Comparison of ENCODE assay signal across 18 mouse cellular contexts in the genomic region with DNA sequence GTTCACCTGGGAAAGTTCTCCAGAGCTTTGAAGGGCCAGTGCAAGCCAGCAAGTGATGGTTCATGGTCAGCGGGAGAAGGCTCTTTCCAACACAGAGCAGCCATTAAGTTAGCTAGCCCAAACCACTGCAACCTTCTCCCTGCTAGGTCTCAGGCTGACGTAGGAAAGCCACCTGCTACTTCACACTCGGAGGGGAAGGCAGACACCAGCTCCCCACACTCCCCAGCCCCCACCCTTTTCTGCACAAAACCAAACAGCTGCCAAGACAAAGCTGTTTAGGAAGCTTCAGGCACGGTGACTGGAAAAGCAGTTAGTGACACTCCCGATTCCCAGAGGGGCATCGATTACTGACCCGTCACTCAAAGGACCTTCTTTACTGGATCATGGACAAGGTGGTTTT. TPM values are rescaled to one million over a fixed set of nuclear protein-coding genes. Genes with fewer than 3 reads are reported as not detected.
DNase-seq lines count a peak whose midpoint lies in the region; ATAC-seq and TF ChIP-seq lines count a peak whose summit lies in the region.
"Had no signal": no experiment of that assay in that cellular context is flagged by ENCODE, and none has a peak within 500 bp of the region (broad histone marks: within the 10 kb centered on the region; RNA-seq: fewer than 3 reads in every experiment).

No protein-coding gene starts in this region.

- peaks cover 11% of the 10 kb centered on the region for H3K4me1 ChIP-seq in forebrain, embryonic 12.5 days
- H3K4me1 ChIP-seq in forebrain, embryonic 11.5 days (replicated peaks; ENCODE audit: control insufficient read depth, insufficient read depth, low read length): no peaks in the 10 kb centered on the region
- H3K4me1 ChIP-seq in midbrain, embryonic 10.5 days: peaks cover 35% of the 10 kb centered on the region
- peaks cover 4% of the 10 kb centered on the region; the same call in 1 of the 2 replicates for H3K4me1 ChIP-seq in midbrain, embryonic 11.5 days (ENCODE audit: control insufficient read depth, insufficient read depth, low read length)
- no peaks in the 10 kb centered on the region for H3K4me1 ChIP-seq in hindbrain, postnatal 0 days (ENCODE audit: insufficient read depth, low read length)
- H3K4me1 ChIP-seq: neural tube, embryonic 15.5 days had no signal

- no peaks in the 10 kb centered on the region for H3K27me3 ChIP-seq in forebrain, embryonic 12.5 days
- no peaks in the 10 kb centered on the region for H3K27me3 ChIP-seq in forebrain, embryonic 11.5 days (ENCODE audit: control insufficient read depth, insufficient read depth, low read length)
- no peaks in the 10 kb centered on the region for H3K27me3 ChIP-seq in midbrain, embryonic 10.5 days (ENCODE audit: low read depth, poor library complexity, severe bottlenecking)
- no peaks in the 10 kb centered on the region for H3K27me3 ChIP-seq in midbrain, embryonic 11.5 days (ENCODE audit: control insufficient read depth, insufficient read depth, low read length)
- H3K27me3 ChIP-seq in hindbrain, postnatal 0 days (ENCODE audit: insufficient read depth, low read length): no peaks in the 10 kb centered on the region
- H3K27me3 ChIP-seq: heart, embryonic 13.5 days; kidney, embryonic 15.5 days; lung, embryonic 15.5 days; megakaryocyte, embryonic 14.5 days; neural tube, embryonic 15.5 days had no signal

- H3K9me3 ChIP-seq in forebrain, embryonic 12.5 days: no peaks in the 10 kb centered on the region
- no peaks in the 10 kb centered on the region for H3K9me3 ChIP-seq in forebrain, embryonic 11.5 days (ENCODE audit: control insufficient read depth, low read length)
- no peaks in the 10 kb centered on the region for H3K9me3 ChIP-seq in midbrain, embryonic 10.5 days (replicated peaks)
- no peaks in the 10 kb centered on the region for H3K9me3 ChIP-seq in midbrain, embryonic 11.5 days (ENCODE audit: control insufficient read depth, low read length)
- H3K9me3 ChIP-seq in hindbrain, postnatal 0 days (ENCODE audit: low read length): no peaks in the 10 kb centered on the region
- H3K9me3 ChIP-seq: heart, embryonic 13.5 days; kidney, embryonic 15.5 days; lung, embryonic 15.5 days; megakaryocyte, embryonic 14.5 days; neural tube, embryonic 15.5 days had no signal

- no peak overlapping the region for H3K4me3 ChIP-seq in forebrain, embryonic 12.5 days (replicated peaks)
- no peak overlapping the region for H3K4me3 ChIP-seq in forebrain, embryonic 11.5 days (ENCODE audit: low read depth, low read length)
- H3K4me3 ChIP-seq in midbrain, embryonic 10.5 days: no peak overlapping the region
- H3K4me3 ChIP-seq in midbrain, embryonic 11.5 days (ENCODE audit: low read depth, low read length): no peak overlapping the region
- H3K4me3 ChIP-seq in hindbrain, postnatal 0 days (ENCODE audit: low read length): no peak overlapping the region
- H3K4me3 ChIP-seq: heart, embryonic 13.5 days; kidney, embryonic 15.5 days; lung, embryonic 15.5 days; megakaryocyte, embryonic 14.5 days; neural tube, embryonic 15.5 days had no signal

- peak; percentile 20; the same call in 1 of the 2 replicates for ATAC-seq in forebrain, embryonic 12.5 days (ENCODE audit: low FRiP score)
- ATAC-seq in forebrain, embryonic 11.5 days (replicated peaks; ENCODE audit: low FRiP score): no peak
- no peak for ATAC-seq in midbrain, embryonic 11.5 days (ENCODE audit: low FRiP score)
- ATAC-seq in hindbrain, postnatal 0 days: no peak

- H3K4me2 ChIP-seq in forebrain, embryonic 12.5 days: no peak overlapping the region
- no peak overlapping the region for H3K4me2 ChIP-seq in forebrain, embryonic 11.5 days (ENCODE audit: low read depth, low read length, severe bottlenecking)
- no peak overlapping the region for H3K4me2 ChIP-seq in midbrain, embryonic 11.5 days
- no peak overlapping the region for H3K4me2 ChIP-seq in hindbrain, postnatal 0 days (ENCODE audit: low read depth, low read length)
- H3K4me2 ChIP-seq: heart, embryonic 13.5 days; kidney, embryonic 15.5 days; lung, embryonic 15.5 days; neural tube, embryonic 15.5 days had no signal

- H3K9ac ChIP-seq in forebrain, embryonic 12.5 days: no peak overlapping the region
- no peak overlapping the region for H3K9ac ChIP-seq in forebrain, embryonic 11.5 days (ENCODE audit: low read length)
- H3K9ac ChIP-seq in midbrain, embryonic 11.5 days (ENCODE audit: low read length): no peak overlapping the region
- H3K9ac ChIP-seq in hindbrain, postnatal 0 days (replicated peaks; ENCODE audit: low read length): no peak overlapping the region
- H3K9ac ChIP-seq: heart, embryonic 13.5 days; kidney, embryonic 15.5 days; lung, embryonic 15.5 days; neural tube, embryonic 15.5 days had no signal

- no peak for TF ChIP-seq CTCF in hindbrain, postnatal 0 days (IDR thresholded peaks at IDR 0.05; ENCODE audit: low read depth)

- H3K27ac ChIP-seq in forebrain, embryonic 12.5 days: peak overlapping the region; percentile 37
- H3K27ac ChIP-seq in forebrain, embryonic 11.5 days (ENCODE audit: low read depth, low read length): no peak overlapping the region
- H3K27ac ChIP-seq in midbrain, embryonic 10.5 days (replicated peaks): 0 out of 2 replicates have a peak overlapping the region, but pooled peaks have one; percentile 9
- H3K27ac ChIP-seq in midbrain, embryonic 11.5 days (ENCODE audit: low read depth, low read length): no peak overlapping the region
- no peak overlapping the region for H3K27ac ChIP-seq in hindbrain, postnatal 0 days
- H3K27ac ChIP-seq: heart, embryonic 13.5 days; kidney, embryonic 15.5 days; neural tube, embryonic 15.5 days had no signal

- WGBS in forebrain, embryonic 12.5 days: 71% methylated on average over 7 of the region's 7 CpGs
- WGBS in forebrain, embryonic 11.5 days: 80% methylated on average over 7 of the region's 7 CpGs
- 70% methylated on average over 7 of the region's 7 CpGs for WGBS in midbrain, embryonic 10.5 days
- WGBS in midbrain, embryonic 11.5 days: 76% methylated on average over 7 of the region's 7 CpGs
- WGBS in hindbrain, postnatal 0 days: 41% methylated on average over 7 of the region's 7 CpGs

- no peak for DNase-seq in forebrain, embryonic 11.5 days (ENCODE audit: low spot score)
- no peak for DNase-seq in midbrain, embryonic 10.5 days (ENCODE audit: low spot score)
- no peak for DNase-seq in midbrain, embryonic 11.5 days (ENCODE audit: low spot score, missing footprints)
- DNase-seq in hindbrain, postnatal 0 days (ENCODE audit: low spot score): peak; percentile 23
- DNase-seq in thymus, postnatal 25 days: peak; percentile 46
- DNase-seq in ovary, postnatal 36 days (ENCODE audit: low spot score): no peak
- no peak for DNase-seq in cerebellum, adult 8-10 months
- DNase-seq: adrenal gland, postnatal 14 days; gastrocnemius, postnatal 14 days; layer of hippocampus, postnatal 36 days; liver; right cerebral cortex, postnatal 4 days had no signal

- peaks cover 72% of the 10 kb centered on the region for H3K36me3 ChIP-seq in forebrain, embryonic 12.5 days (replicated peaks)
- no peaks in the 10 kb centered on the region; the same call in 1 of the 2 replicates for H3K36me3 ChIP-seq in forebrain, embryonic 11.5 days (ENCODE audit: control insufficient read depth, insufficient read depth, low read length)
- H3K36me3 ChIP-seq in midbrain, embryonic 10.5 days: peaks cover 89% of the 10 kb centered on the region
- H3K36me3 ChIP-seq in midbrain, embryonic 11.5 days (ENCODE audit: control insufficient read depth, insufficient read depth, low read length): peaks cover 7% of the 10 kb centered on the region
- peaks cover 4% of the 10 kb centered on the region; the same call in 1 of the 2 replicates for H3K36me3 ChIP-seq in hindbrain, postnatal 0 days (ENCODE audit: insufficient read depth, low read length)

RNA-seq across cellular contexts. Expression of a gene that starts 12.6 kb away (rescaled TPM):
- polyA plus RNA-seq in forebrain, embryonic 12.5 days (2016; fragmentation: Nextera tagmentation; extraction: Ambion mirVana): 32.0 and 33.1 TPM in 2 replicates
- polyA plus RNA-seq in forebrain, embryonic 11.5 days (2014; fragmentation: Nextera tagmentation; extraction: Ambion mirVana): 14.3 and 17.3 TPM in 2 replicates
- polyA plus RNA-seq in midbrain, embryonic 10.5 days (2016; fragmentation: Nextera tagmentation; extraction: Ambion mirVana): 35.1 and 35.5 TPM in 2 replicates
- 15.6 and 17.3 TPM in 2 replicates for polyA plus RNA-seq in midbrain, embryonic 11.5 days (2014; fragmentation: Nextera tagmentation; extraction: Ambion mirVana)
- 4.0 and 17.2 TPM in 2 replicates for total RNA-seq in hindbrain, postnatal 0 days (2014; rRNA removed)
- 13.9 and 17.3 TPM in 2 replicates for polyA plus RNA-seq in hindbrain, postnatal 0 days (2015; fragmentation: Nextera tagmentation; extraction: Ambion mirVana)

RNA-seq across cellular contexts. Expression of a gene that starts 17.4 kb away (rescaled TPM):
- 18.6 and 20.4 TPM in 2 replicates for polyA plus RNA-seq in forebrain, embryonic 12.5 days (2016; fragmentation: Nextera tagmentation; extraction: Ambion mirVana)
- polyA plus RNA-seq in forebrain, embryonic 11.5 days (2014; fragmentation: Nextera tagmentation; extraction: Ambion mirVana): 20.7 and 22.1 TPM in 2 replicates
- 22.4 and 24.9 TPM in 2 replicates for polyA plus RNA-seq in midbrain, embryonic 10.5 days (2016; fragmentation: Nextera tagmentation; extraction: Ambion mirVana)
- polyA plus RNA-seq in midbrain, embryonic 11.5 days (2014; fragmentation: Nextera tagmentation; extraction: Ambion mirVana): 19.6 and 23.1 TPM in 2 replicates
- total RNA-seq in hindbrain, postnatal 0 days (2014; rRNA removed): 25.6 and 38.8 TPM in 2 replicates
- polyA plus RNA-seq in hindbrain, postnatal 0 days (2015; fragmentation: Nextera tagmentation; extraction: Ambion mirVana): 33.2 and 34.8 TPM in 2 replicates

RNA-seq across cellular contexts. Expression of a gene that starts 35.6 kb away (rescaled TPM):
- polyA plus RNA-seq in forebrain, embryonic 12.5 days (2016; fragmentation: Nextera tagmentation; extraction: Ambion mirVana): 17.4 and 17.8 TPM in 2 replicates
- 21.6 and 24.1 TPM in 2 replicates for polyA plus RNA-seq in forebrain, embryonic 11.5 days (2014; fragmentation: Nextera tagmentation; extraction: Ambion mirVana)
- polyA plus RNA-seq in midbrain, embryonic 10.5 days (2016; fragmentation: Nextera tagmentation; extraction: Ambion mirVana): 20.2 and 22.7 TPM in 2 replicates
- polyA plus RNA-seq in midbrain, embryonic 11.5 days (2014; fragmentation: Nextera tagmentation; extraction: Ambion mirVana): 17.7 and 21.7 TPM in 2 replicates
- 10.4 and 12.4 TPM in 2 replicates for total RNA-seq in hindbrain, postnatal 0 days (2014; rRNA removed)
- polyA plus RNA-seq in hindbrain, postnatal 0 days (2015; fragmentation: Nextera tagmentation; extraction: Ambion mirVana): 13.3 and 13.5 TPM in 2 replicates

RNA-seq across cellular contexts. Expression of a gene that starts 44.9 kb away (rescaled TPM):
- 404 and 414 TPM in 2 replicates for polyA plus RNA-seq in forebrain, embryonic 12.5 days (2016; fragmentation: Nextera tagmentation; extraction: Ambion mirVana)
- polyA plus RNA-seq in forebrain, embryonic 11.5 days (2014; fragmentation: Nextera tagmentation; extraction: Ambion mirVana): 445 and 465 TPM in 2 replicates
- 466 and 495 TPM in 2 replicates for polyA plus RNA-seq in midbrain, embryonic 10.5 days (2016; fragmentation: Nextera tagmentation; extraction: Ambion mirVana)
- 490 and 523 TPM in 2 replicates for polyA plus RNA-seq in midbrain, embryonic 11.5 days (2014; fragmentation: Nextera tagmentation; extraction: Ambion mirVana)
- 206 and 219 TPM in 2 replicates for total RNA-seq in hindbrain, postnatal 0 days (2014; rRNA removed)
- 329 and 332 TPM in 2 replicates for polyA plus RNA-seq in hindbrain, postnatal 0 days (2015; fragmentation: Nextera tagmentation; extraction: Ambion mirVana)

RNA-seq across cellular contexts. Expression of a gene that starts 55.8 kb away (rescaled TPM):
- polyA plus RNA-seq in forebrain, embryonic 12.5 days (2016; fragmentation: Nextera tagmentation; extraction: Ambion mirVana): 41.9 and 59.7 TPM in 2 replicates
- polyA plus RNA-seq in forebrain, embryonic 11.5 days (2014; fragmentation: Nextera tagmentation; extraction: Ambion mirVana): 120 and 133 TPM in 2 replicates
- 36.3 and 37.5 TPM in 2 replicates for polyA plus RNA-seq in midbrain, embryonic 10.5 days (2016; fragmentation: Nextera tagmentation; extraction: Ambion mirVana)
- 76.6 and 90.0 TPM in 2 replicates for polyA plus RNA-seq in midbrain, embryonic 11.5 days (2014; fragmentation: Nextera tagmentation; extraction: Ambion mirVana)
- total RNA-seq in hindbrain, postnatal 0 days (2014; rRNA removed): 28.0 and 48.5 TPM in 2 replicates
- polyA plus RNA-seq in hindbrain, postnatal 0 days (2015; fragmentation: Nextera tagmentation; extraction: Ambion mirVana): 17.2 and 20.5 TPM in 2 replicates

Comparison
In these comparisons a context has a peak if more than half of its experiments do, and no peak if none do; other contexts are left out.
1. H3K27ac ChIP-seq: peak in forebrain, embryonic 12.5 days (single experiment) and midbrain, embryonic 10.5 days (single experiment); none in forebrain, embryonic 11.5 days (single experiment), midbrain, embryonic 11.5 days (single experiment) and hindbrain, postnatal 0 days (single experiment).
2. DNase-seq: peak in hindbrain, postnatal 0 days (single experiment) and thymus, postnatal 25 days (single experiment); none in forebrain, embryonic 11.5 days (single experiment), midbrain, embryonic 10.5 days (single experiment), midbrain, embryonic 11.5 days (single experiment), ovary, postnatal 36 days (single experiment) and cerebellum, adult 8-10 months (single experiment).